Mouse (Mus musculus) MEL (cell line): ENCODE data around the gene Aldh6a1.

Source experiments
- CTCF ChIP-seq, 3 experiments: IDR thresholded peaks in 2 of 3; conservative IDR thresholded peaks in 1 of 3; 2 replicates each; pipeline ENCODE4 v1.5.1; 2011 to 2012; ENCODE audit warnings: low read length in 3 of 3, low read depth in 2 of 3, mild to moderate bottlenecking in 2 of 3, improper control_type of control experiment in 1 of 3, inconsistent platforms in 1 of 3, mixed read lengths in 1 of 3, moderate library complexity in 1 of 3; ENCODE audit not compliant: control insufficient read depth in 1 of 3, insufficient read depth in 1 of 3, poor library complexity in 1 of 3, severe bottlenecking in 1 of 3
- EP300 ChIP-seq, 2 experiments: IDR thresholded peaks; 2 replicates each; pipeline ENCODE4 v1.6.1; 2011; ENCODE audit warnings: improper control_type of control experiment in 2 of 2, low read length in 2 of 2, low read depth in 1 of 2, mild to moderate bottlenecking in 1 of 2
- MAFK ChIP-seq: IDR thresholded peaks from 2 replicates; pipeline ENCODE4 v1.6.1; 2011; ENCODE audit warnings: low read depth, mild to moderate bottlenecking, low read length, improper control_type of control experiment, borderline replicate concordance
- NELFE ChIP-seq: IDR thresholded peaks from 2 replicates; pipeline ENCODE4 v1.6.1; 2011; ENCODE audit warnings: low read depth, low read length, improper control_type of control experiment
- POLR2A ChIP-seq, 2 experiments: IDR thresholded peaks; 2 replicates each; pipeline ENCODE4 v1.6.1; 2011 to 2012; ENCODE audit warnings: low read length in 2 of 2, mild to moderate bottlenecking in 2 of 2, control low read depth in 1 of 2, improper control_type of control experiment in 1 of 2, low read depth in 1 of 2, moderate library complexity in 1 of 2; ENCODE audit not compliant: control insufficient read depth in 1 of 2, insufficient read depth in 1 of 2, poor library complexity in 1 of 2
- SMC3 ChIP-seq: IDR thresholded peaks from 2 replicates; pipeline ENCODE4 v1.6.1; 2011; ENCODE audit warnings: low read depth, low read length, improper control_type of control experiment
- TBP ChIP-seq: IDR thresholded peaks from 2 replicates; pipeline ENCODE4 v1.8.0; 2011; ENCODE audit warnings: low read depth, low read length, improper control_type of control experiment

- TF ChIP-seq TBP (no peak), POLR2A (IDR thresholded peaks at IDR 0.05; ENCODE audit: control insufficient read depth in 1 of 2, insufficient read depth in 1 of 2, low read depth in 1 of 2, low read length in 2 of 2, poor library complexity in 1 of 2) (no peak), EP300 (IDR thresholded peaks at IDR 0.05; ENCODE audit: low read depth in 1 of 2, low read length in 2 of 2) (no peak), MAFK (no peak), CTCF (IDR thresholded peaks at IDR 0.05 in 2 of 3, conservative IDR thresholded peaks at IDR 0.05 in 1 of 3; ENCODE audit: control insufficient read depth in 1 of 3, insufficient read depth in 1 of 3, low read depth in 2 of 3, low read length in 3 of 3, poor library complexity in 1 of 3, severe bottlenecking in 1 of 3) (no peak), NELFE (no peak), SMC3 (no peak)
Measured at GRCm38 (mm10) chr12:84461416-84461815, 10.6 kb upstream of the Aldh6a1 start.
